Mouse (Mus musculus): ENCODE data around the gene Cpn1. TPM values are rescaled to one million over a fixed set of nuclear protein-coding genes. Genes with fewer than 3 reads are reported as not detected.

The Cpn1 gene
- total and polyA plus RNA-seq, 2 experiments from 2014 or later: 0.57 to 0.74 TPM

DNA sequence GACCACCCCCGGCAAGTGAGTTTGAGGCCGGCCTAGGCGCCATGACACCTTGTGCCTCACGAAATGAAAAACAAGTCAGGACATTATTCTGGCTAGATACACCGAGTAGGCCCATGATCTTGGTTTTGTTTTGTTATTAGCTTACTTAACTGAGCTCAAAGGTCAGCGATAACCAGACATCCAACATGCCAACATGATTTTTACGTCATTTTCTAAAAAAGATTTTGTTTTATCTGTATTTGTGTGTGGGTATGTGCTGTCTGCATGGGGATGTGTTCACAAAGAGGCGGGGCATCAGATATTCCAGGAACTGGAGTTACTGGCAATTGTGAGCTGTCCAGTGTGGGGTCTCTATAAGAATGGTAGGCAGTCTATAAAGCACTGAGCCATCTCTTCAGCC, 14.2 kb downstream of the Cpn1 start:
- no peak overlapping the region for H3K4me2 ChIP-seq (ENCODE audit: low read depth)
- H3K36me3 ChIP-seq (ENCODE audit: insufficient read depth): no peaks in the 10 kb centered on the region
- no peak for TF ChIP-seq CTCF (IDR thresholded peaks at IDR 0.05; ENCODE audit: low read depth)
- H3K9me3 ChIP-seq (ENCODE audit: low read length): no peaks in the 10 kb centered on the region
- WGBS: 95% methylated on average over 8 of the region's 8 CpGs
- ATAC-seq (no peak), DNase-seq (no peak)
- no peak overlapping the region for H3K27ac ChIP-seq (ENCODE audit: low read depth, low read length)
- no peak overlapping the region for H3K9ac ChIP-seq
- H3K4me3 ChIP-seq (ENCODE audit: low read depth, low read length): no peak overlapping the region
- H3K4me1 ChIP-seq (ENCODE audit: insufficient read depth): no peaks in the 10 kb centered on the region
- no peaks in the 10 kb centered on the region for H3K27me3 ChIP-seq (ENCODE audit: insufficient read depth, low read length)

DNA sequence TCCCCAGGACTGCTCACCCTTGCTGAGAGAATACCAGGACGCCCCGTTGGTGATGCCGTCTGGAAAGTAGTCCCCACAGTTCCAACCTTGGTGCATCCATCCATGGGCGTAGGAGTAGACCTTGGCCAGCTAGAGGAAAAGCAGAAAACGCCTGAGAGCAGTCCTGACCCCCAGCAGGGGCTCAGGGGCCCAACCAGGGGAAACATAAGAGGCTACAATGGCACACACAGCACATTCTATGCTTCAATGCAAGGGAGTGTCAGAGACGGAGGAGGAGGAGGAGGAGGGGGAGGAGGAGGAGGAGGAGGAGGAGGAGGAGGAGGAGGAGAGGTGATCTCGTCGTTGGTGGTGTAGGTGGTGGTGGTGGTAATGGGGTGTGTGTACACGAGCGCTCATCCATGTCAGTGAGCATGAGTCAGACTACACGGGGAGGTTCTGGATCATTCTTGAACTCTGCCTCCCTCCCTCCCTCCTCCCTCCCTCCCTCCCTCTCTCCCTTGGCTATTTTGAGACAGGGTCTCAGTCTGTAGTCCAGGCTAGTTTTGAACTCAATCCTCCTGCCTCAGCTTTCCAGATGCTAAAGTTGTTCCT, 17.8 kb downstream of the Cpn1 start:
- no peaks in the 10 kb centered on the region for H3K27me3 ChIP-seq (ENCODE audit: insufficient read depth, low read length)
- WGBS: 55% methylated on average over 10 of the region's 11 CpGs
- H3K9ac ChIP-seq: no peak overlapping the region
- no peaks in the 10 kb centered on the region for H3K4me1 ChIP-seq (ENCODE audit: insufficient read depth)
- H3K4me3 ChIP-seq (ENCODE audit: low read depth, low read length): no peak overlapping the region
- H3K4me2 ChIP-seq (ENCODE audit: low read depth): no peak overlapping the region
- no peak overlapping the region for H3K27ac ChIP-seq (ENCODE audit: low read depth, low read length)
- DNase-seq: no peak
- no peak for ATAC-seq
- no peak for TF ChIP-seq CTCF (IDR thresholded peaks at IDR 0.05; ENCODE audit: low read depth)
- no peaks in the 10 kb centered on the region for H3K9me3 ChIP-seq (ENCODE audit: low read length)
- H3K36me3 ChIP-seq (ENCODE audit: insufficient read depth): no peaks in the 10 kb centered on the region

DNA sequence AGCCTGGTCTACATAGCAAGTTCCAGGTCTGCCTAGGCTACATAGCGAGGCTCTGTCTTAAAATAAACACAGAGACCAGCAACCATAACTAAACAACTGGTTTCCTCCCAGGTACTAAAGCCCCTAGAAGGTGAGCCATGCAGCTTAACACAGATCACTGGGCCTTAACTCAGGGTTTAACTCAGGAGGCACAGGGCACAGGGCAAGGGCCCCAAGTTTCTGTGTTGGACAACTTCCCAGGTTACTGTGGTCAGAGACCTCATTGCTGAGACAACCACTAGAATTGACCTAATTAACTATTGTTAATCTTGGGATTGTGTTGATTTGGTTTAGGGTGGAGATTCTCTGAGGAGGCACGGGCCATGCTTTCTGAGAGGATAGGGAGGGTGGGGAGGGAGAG, 19.9 kb downstream of the Cpn1 start:
- Histone ChIP-seq H3K4me1 (ENCODE audit: insufficient read depth) (no peaks in the 10 kb centered on the region), H3K4me2 (ENCODE audit: low read depth) (no peak overlapping the region), H3K27me3 (ENCODE audit: insufficient read depth, low read length) (no peaks in the 10 kb centered on the region), H3K4me3 (ENCODE audit: low read depth, low read length) (no peak overlapping the region), H3K27ac (ENCODE audit: low read depth, low read length) (no peak overlapping the region), H3K9me3 (ENCODE audit: low read length) (no peaks in the 10 kb centered on the region), H3K36me3 (ENCODE audit: insufficient read depth) (no peaks in the 10 kb centered on the region), H3K9ac (no peak overlapping the region)
- TF ChIP-seq CTCF (IDR thresholded peaks at IDR 0.05; ENCODE audit: low read depth): no peak
- ATAC-seq: no peak
- DNase-seq: no peak
- 81% methylated on average over 2 of the region's 2 CpGs for WGBS

DNA sequence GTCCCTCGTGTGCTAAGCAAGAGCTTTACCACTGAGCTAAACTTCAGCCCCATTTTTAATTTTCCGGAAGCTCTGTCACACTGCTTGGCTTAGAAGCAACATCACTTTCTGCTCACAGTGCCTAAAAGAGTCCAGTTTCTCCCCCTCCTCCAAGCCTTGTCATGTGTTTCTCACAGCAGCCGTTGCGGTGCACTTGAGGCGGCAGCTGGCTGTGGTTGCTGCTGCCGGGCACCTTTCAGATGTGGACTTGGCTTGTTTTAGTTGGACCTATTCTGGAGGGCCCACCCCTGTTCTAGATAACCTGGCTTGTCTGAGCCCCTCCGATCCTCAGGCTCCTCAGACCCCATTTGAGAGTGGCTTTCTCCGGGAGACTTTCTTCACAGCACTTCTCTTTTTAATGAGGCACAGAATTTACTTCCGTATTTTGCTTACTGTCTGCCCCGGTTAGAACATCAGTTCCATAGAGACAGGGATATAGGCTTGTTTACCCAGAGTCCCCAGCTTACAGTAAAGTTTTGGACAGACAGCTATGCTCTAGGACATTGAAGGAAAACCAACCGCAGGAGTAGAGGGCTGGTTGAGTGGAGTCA, 20.8 kb downstream of the Cpn1 start:
- no peak overlapping the region for H3K9ac ChIP-seq
- H3K4me2 ChIP-seq (ENCODE audit: low read depth): no peak overlapping the region
- no peak overlapping the region for H3K4me3 ChIP-seq (ENCODE audit: low read depth, low read length)
- no peak for ATAC-seq
- 89% methylated on average over 11 of the region's 11 CpGs for WGBS
- H3K36me3 ChIP-seq (ENCODE audit: insufficient read depth): no peaks in the 10 kb centered on the region
- no peak for TF ChIP-seq CTCF (IDR thresholded peaks at IDR 0.05; ENCODE audit: low read depth)
- no peak overlapping the region for H3K27ac ChIP-seq (ENCODE audit: low read depth, low read length)
- no peak for DNase-seq
- no peaks in the 10 kb centered on the region for H3K9me3 ChIP-seq (ENCODE audit: low read length)
- H3K4me1 ChIP-seq (ENCODE audit: insufficient read depth): no peaks in the 10 kb centered on the region
- no peaks in the 10 kb centered on the region for H3K27me3 ChIP-seq (ENCODE audit: insufficient read depth, low read length)

DNA sequence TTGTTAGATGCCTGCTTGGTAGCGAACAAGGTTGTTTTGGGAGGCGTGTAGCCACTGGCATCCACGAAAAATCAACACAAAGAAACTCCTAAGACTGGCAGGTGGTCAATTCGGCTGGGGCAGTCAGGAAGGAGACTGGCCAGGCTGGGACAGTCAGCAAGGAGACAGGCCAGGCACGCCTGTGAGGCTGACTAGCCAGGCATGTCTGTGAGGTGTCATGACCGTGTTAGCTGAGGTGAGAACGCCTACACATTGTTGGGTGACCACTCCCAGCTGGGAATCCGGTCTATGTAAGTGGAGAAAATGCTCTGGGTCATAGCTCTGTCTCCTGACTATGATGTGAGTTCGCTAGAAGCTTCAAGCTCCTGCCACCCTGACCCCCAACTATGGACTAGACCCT, 23.6 kb downstream of the Cpn1 start:
- H3K9ac ChIP-seq: no peak overlapping the region
- TF ChIP-seq CTCF (IDR thresholded peaks at IDR 0.05; ENCODE audit: low read depth): no peak
- ATAC-seq: no peak
- H3K9me3 ChIP-seq (ENCODE audit: low read length): no peaks in the 10 kb centered on the region
- H3K4me2 ChIP-seq (ENCODE audit: low read depth): no peak overlapping the region
- no peak for DNase-seq
- H3K27me3 ChIP-seq (ENCODE audit: insufficient read depth, low read length): no peaks in the 10 kb centered on the region
- no peaks in the 10 kb centered on the region for H3K4me1 ChIP-seq (ENCODE audit: insufficient read depth)
- no peaks in the 10 kb centered on the region for H3K36me3 ChIP-seq (ENCODE audit: insufficient read depth)
- no peak overlapping the region for H3K27ac ChIP-seq (ENCODE audit: low read depth, low read length)
- no peak overlapping the region for H3K4me3 ChIP-seq (ENCODE audit: low read depth, low read length)
- WGBS: 77% methylated on average over 9 of the region's 9 CpGs

DNA sequence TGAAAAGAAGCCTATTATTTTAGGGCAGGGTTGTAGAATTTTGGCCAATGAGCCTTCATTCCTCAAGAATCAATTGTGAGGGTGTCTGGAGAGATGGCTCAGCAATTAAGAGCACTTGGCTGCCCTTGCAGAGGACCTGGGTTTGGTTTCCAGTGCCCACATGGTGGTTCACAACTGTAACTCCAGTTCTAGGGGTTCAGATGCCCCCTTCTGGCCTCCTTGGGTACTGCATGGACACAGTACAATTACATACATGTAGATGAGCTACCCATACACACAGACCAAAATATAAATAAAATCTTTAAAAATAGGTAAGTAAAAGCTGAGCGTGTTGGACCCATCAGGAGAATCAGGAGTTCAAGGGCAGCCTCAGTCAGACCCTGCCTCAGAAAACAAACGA, 25.2 kb downstream of the Cpn1 start:
- no peak overlapping the region for H3K4me3 ChIP-seq (ENCODE audit: low read depth, low read length)
- TF ChIP-seq CTCF (IDR thresholded peaks at IDR 0.05; ENCODE audit: low read depth): peak; percentile 47
- WGBS: 85% methylated on average over 2 of the region's 2 CpGs

DNA sequence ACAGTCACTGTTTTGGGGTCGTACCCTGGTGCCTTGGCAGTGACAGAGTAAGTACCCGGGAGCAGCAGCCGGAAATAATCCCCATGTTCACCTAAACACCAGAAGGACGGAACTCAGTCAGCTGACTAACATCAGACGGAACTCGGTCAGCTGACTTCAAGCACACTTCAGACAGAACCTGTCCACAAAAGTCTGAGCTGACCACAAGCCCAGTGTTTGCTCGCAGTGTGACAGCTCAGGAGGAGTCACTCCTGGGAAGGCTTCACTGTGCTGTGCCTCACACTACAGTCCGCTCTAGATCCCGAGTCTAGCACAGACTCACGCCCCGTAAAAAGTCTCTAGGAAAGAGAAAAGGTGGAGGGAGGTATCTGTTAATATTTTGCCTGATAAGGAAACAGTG, 26.3 kb downstream of the Cpn1 start:
- H3K4me2 ChIP-seq (ENCODE audit: low read depth): no peak overlapping the region
- TF ChIP-seq CTCF (IDR thresholded peaks at IDR 0.05; ENCODE audit: low read depth): no peak
- no peak overlapping the region for H3K9ac ChIP-seq
- WGBS: 91% methylated on average over 11 of the region's 11 CpGs
- H3K36me3 ChIP-seq (ENCODE audit: insufficient read depth): no peaks in the 10 kb centered on the region
- no peak overlapping the region for H3K27ac ChIP-seq (ENCODE audit: low read depth, low read length)
- H3K9me3 ChIP-seq (ENCODE audit: low read length): no peaks in the 10 kb centered on the region
- no peak overlapping the region for H3K4me3 ChIP-seq (ENCODE audit: low read depth, low read length)
- DNase-seq: no peak
- no peak for ATAC-seq
- no peaks in the 10 kb centered on the region for H3K27me3 ChIP-seq (ENCODE audit: insufficient read depth, low read length)
- no peaks in the 10 kb centered on the region for H3K4me1 ChIP-seq (ENCODE audit: insufficient read depth)

More for the DNA sequence above, 25.2 kb downstream of the Cpn1 start:
- Histone ChIP-seq H3K27ac (ENCODE audit: low read depth, low read length) (no peak overlapping the region), H3K27me3 (ENCODE audit: insufficient read depth, low read length) (no peaks in the 10 kb centered on the region), H3K4me2 (ENCODE audit: low read depth) (no peak overlapping the region), H3K36me3 (ENCODE audit: insufficient read depth) (no peaks in the 10 kb centered on the region), H3K9ac (no peak overlapping the region), H3K4me1 (ENCODE audit: insufficient read depth) (no peaks in the 10 kb centered on the region), H3K9me3 (ENCODE audit: low read length) (no peaks in the 10 kb centered on the region)
- no peak for ATAC-seq
- no peak for DNase-seq

Measured in forebrain, postnatal 0 days (tissue).